Mouse (Mus musculus) c-Kit-positive CD71-negative TER-119-negative erythroid progenitor cells, embryonic 14.5 days (primary cell): Measurements from ENCODE around the gene Tbc1d9b.
"Not testable (repeated sequence)": the region's sequence is repeated elsewhere in the genome, so short reads cannot be mapped to it uniquely, and the experiment has no call there.

Experiments used
- DNase-seq: peaks from one replicate; pipeline ENCODE4 v3.0.0-alpha.2; 2013; ENCODE audit warnings: low read depth

Gene Tbc1d9b

GRCm38 (mm10) chr11:50138206-50138822 lies 7.1 kb downstream of the Tbc1d9b start:
- DNase-seq: no peak

- no peak for DNase-seq
Measured at GRCm38 (mm10) chr11:50139571-50139970, 8.4 kb downstream of the Tbc1d9b start.

GRCm38 (mm10) chr11:50145529-50145928 lies 14.3 kb downstream of the Tbc1d9b start:
- no peak for DNase-seq

GRCm38 (mm10) chr11:50146121-50146520 lies 14.9 kb downstream of the Tbc1d9b start:
- no peak for DNase-seq

- DNase-seq: no peak
Measured at GRCm38 (mm10) chr11:50147267-50147957, 16.2 kb downstream of the Tbc1d9b start.

GRCm38 (mm10) chr11:50147958-50148476 lies 16.8 kb downstream of the Tbc1d9b start:
- DNase-seq: no peak

- DNase-seq: no peak
Measured at GRCm38 (mm10) chr11:50149200-50149599, 18.0 kb downstream of the Tbc1d9b start.

- DNase-seq: no peak
Measured at GRCm38 (mm10) chr11:50149603-50150150, 18.5 kb downstream of the Tbc1d9b start.

GRCm38 (mm10) chr11:50151374-50151773 lies 20.2 kb downstream of the Tbc1d9b start:
- no peak for DNase-seq

GRCm38 (mm10) chr11:50154166-50154565 lies 23.0 kb downstream of the Tbc1d9b start:
- no peak for DNase-seq

- no peak for DNase-seq
Measured at GRCm38 (mm10) chr11:50154777-50155520, 23.8 kb downstream of the Tbc1d9b start.

- no peak for DNase-seq
Measured at GRCm38 (mm10) chr11:50155785-50156184, 24.6 kb downstream of the Tbc1d9b start.

GRCm38 (mm10) chr11:50156725-50157258 lies 25.6 kb downstream of the Tbc1d9b start:
- DNase-seq: no peak

- DNase-seq: no peak
Measured at GRCm38 (mm10) chr11:50158346-50158745, 27.1 kb downstream of the Tbc1d9b start.

- DNase-seq: no peak
Measured at GRCm38 (mm10) chr11:50159347-50159746, 28.2 kb downstream of the Tbc1d9b start.

GRCm38 (mm10) chr11:50161578-50162304 lies 30.5 kb downstream of the Tbc1d9b start:
- DNase-seq: peak; percentile 66

GRCm38 (mm10) chr11:50162338-50163050 lies 31.3 kb downstream of the Tbc1d9b start:
- peak; percentile 8 for DNase-seq

GRCm38 (mm10) chr11:50168352-50168751 lies 37.2 kb downstream of the Tbc1d9b start:
- DNase-seq: no peak

- DNase-seq: not testable (repeated sequence)
Measured at GRCm38 (mm10) chr11:50174111-50174729, 43.0 kb downstream of the Tbc1d9b start, which contains the start of gene Mrnip. TSS of gene Mrnip (plus strand) at chr11:50174444.

GRCm38 (mm10) chr11:50174730-50175187 lies 43.6 kb downstream of the Tbc1d9b start:
- peak; percentile 98 for DNase-seq
